Mouse (Mus musculus) embryonic facial prominence, embryonic 10.5 days (tissue): Measurements from ENCODE around the gene Oxld1. TPM values are rescaled to one million over a fixed set of nuclear protein-coding genes. Genes with fewer than 3 reads are reported as not detected.
A peak's percentile ranks its signal among the peaks of the same experiment; 100 is the strongest.
"Not testable (repeated sequence)": the region's sequence is repeated elsewhere in the genome, so short reads cannot be mapped to it uniquely, and the experiment has no call there.

ENCODE experiments used
- DNase-seq: peaks from one replicate; pipeline ENCODE4 v3.0.0-alpha.2; 2017; ENCODE audit warnings: low spot score
- H3K27ac ChIP-seq: fragments of 300-500 bp; sonication (generic); replicated peaks from 2 replicates; pipeline ENCODE4 v1.5.1; 2016; ENCODE audit warnings: mild to moderate bottlenecking
- H3K27me3 ChIP-seq: fragments of 300-500 bp; sonication (generic); replicated peaks from 2 replicates; pipeline ENCODE4 v1.6.1; 2016; ENCODE audit warnings: low read depth, mild to moderate bottlenecking; ENCODE audit not compliant: poor library complexity, severe bottlenecking
- H3K36me3 ChIP-seq: fragments of 300-500 bp; sonication (generic); replicated peaks from 2 replicates; pipeline ENCODE4 v1.6.1; 2016; ENCODE audit warnings: mild to moderate bottlenecking, moderate library complexity
- H3K4me1 ChIP-seq: fragments of 300-500 bp; sonication (generic); 2 replicates; pipeline ENCODE4 v1.6.1; 2016
- H3K4me3 ChIP-seq: fragments of 300-500 bp; sonication (generic); 2 replicates; pipeline ENCODE4 v1.5.1; 2016; ENCODE audit warnings: mild to moderate bottlenecking, moderate library complexity
- H3K9me3 ChIP-seq: fragments of 300-500 bp; sonication (generic); 2 replicates; pipeline ENCODE4 v1.6.1; 2016; ENCODE audit warnings: mild to moderate bottlenecking
- WGBS: fragments of 180-500 bp; shearing (Covaris S2); methylation state at CpG from one replicate; pipeline ENCODE4 v1.1.7; 2016; 5-methylcytosine and 5-hydroxymethylcytosine counted together
- polyA plus RNA-seq: library from polyadenylated mRNA; unstranded; fragments of >200 nt; fragmentation: Nextera tagmentation; extraction: Ambion mirVana; gene quantifications from 2 replicates; pipeline ENCODE4 v1.2.1, GENCODE M21; 2016

Gene Oxld1
- polyA plus RNA-seq, 1 experiment from 2014 or later: 12.8 TPM

- Histone ChIP-seq H3K4me3 (no peak overlapping the region), H3K9me3 (no peaks in the 10 kb centered on the region), H3K36me3 (no peaks in the 10 kb centered on the region), H3K4me1 (peaks cover 7% of the 10 kb centered on the region), H3K27me3 (no peaks in the 10 kb centered on the region; the same call in 1 of the 2 replicates), H3K27ac (no peak overlapping the region)
- DNase-seq: no peak
- WGBS: 87% methylated on average over 3 of the region's 3 CpGs
Observed at GRCm38 (mm10) chr11:120442765-120443280, 15.0 kb downstream of the Oxld1 start.

- H3K36me3 ChIP-seq: no peaks in the 10 kb centered on the region
- H3K4me1 ChIP-seq: peaks cover 4% of the 10 kb centered on the region; the same call in 1 of the 2 replicates
- H3K4me3 ChIP-seq: no peak within 1 kb of the TSS
- H3K27ac ChIP-seq: no peak within 1 kb of the TSS
- no peaks in the 10 kb centered on the region; the same call in 1 of the 2 replicates for H3K27me3 ChIP-seq
- DNase-seq: no peak
- H3K9me3 ChIP-seq: no peaks in the 10 kb centered on the region
- WGBS: 85% methylated on average over 3 of the region's 3 CpGs
Observed at GRCm38 (mm10) chr11:120442344-120442743, 15.5 kb downstream of the Oxld1 start, which contains the start of gene Tspan10. TSS of gene Tspan10 (plus strand) at chr11:120442644.

GRCm38 (mm10) chr11:120437857-120438385 lies 19.9 kb downstream of the Oxld1 start:
- WGBS: 32% methylated on average over 12 of the region's 12 CpGs
- no peaks in the 10 kb centered on the region for H3K27me3 ChIP-seq
- H3K36me3 ChIP-seq: peaks cover 23% of the 10 kb centered on the region
- DNase-seq: no peak
- H3K9me3 ChIP-seq: no peaks in the 10 kb centered on the region
- peaks cover 14% of the 10 kb centered on the region for H3K4me1 ChIP-seq
- H3K4me3 ChIP-seq: peak overlapping the region; percentile 91
- peak overlapping the region; percentile 95 for H3K27ac ChIP-seq

GRCm38 (mm10) chr11:120437152-120437856 lies 20.6 kb downstream of the Oxld1 start, which contains the start of gene Nploc4:
TSS of gene Nploc4 (minus strand) at chr11:120437708.
- WGBS: under 1% methylated on average over 77 of the region's 77 CpGs
- peak; percentile 95 for DNase-seq
- Histone ChIP-seq H3K9me3 (no peaks in the 10 kb centered on the region), H3K36me3 (peaks cover 30% of the 10 kb centered on the region), H3K4me3 (peak within 1 kb of the TSS; percentile 91), H3K27me3 (no peaks in the 10 kb centered on the region), H3K4me1 (peaks cover 14% of the 10 kb centered on the region), H3K27ac (peak within 1 kb of the TSS; percentile 95)

DNA sequence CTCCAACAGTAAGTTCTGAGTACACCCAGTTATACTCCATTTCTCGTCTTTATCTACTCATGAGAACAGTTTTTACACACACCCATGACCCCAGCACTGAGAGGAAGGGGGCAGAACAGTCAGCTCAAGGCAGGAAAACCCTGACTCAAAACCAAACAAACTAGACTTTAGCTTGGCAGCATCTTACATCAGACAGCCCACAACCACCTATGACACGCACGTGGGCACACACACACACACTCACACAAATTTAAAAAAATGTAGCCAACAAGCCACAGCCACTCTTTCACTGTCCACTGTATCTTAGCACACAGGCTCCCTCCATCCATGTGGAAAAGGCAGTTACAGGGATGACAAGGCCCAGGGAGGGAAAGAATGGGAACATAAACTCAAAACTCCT lies 31.1 kb downstream of the Oxld1 start:
- no peak for DNase-seq
- no peaks in the 10 kb centered on the region for H3K4me1 ChIP-seq
- peaks cover 95% of the 10 kb centered on the region for H3K36me3 ChIP-seq
- H3K27me3 ChIP-seq: no peaks in the 10 kb centered on the region
- no peak overlapping the region for H3K27ac ChIP-seq
- H3K9me3 ChIP-seq: no peaks in the 10 kb centered on the region
- WGBS: 94% methylated on average over 3 of the region's 3 CpGs
- H3K4me3 ChIP-seq: no peak overlapping the region

GRCm38 (mm10) chr11:120423569-120424295 lies 34.1 kb downstream of the Oxld1 start:
- Histone ChIP-seq H3K4me3 (no peak overlapping the region), H3K36me3 (peaks cover 96% of the 10 kb centered on the region), H3K27ac (no peak overlapping the region), H3K4me1 (no peaks in the 10 kb centered on the region), H3K9me3 (no peaks in the 10 kb centered on the region), H3K27me3 (no peaks in the 10 kb centered on the region)
- WGBS: 77% methylated on average over 9 of the region's 9 CpGs
- DNase-seq: peak; percentile 68

DNA sequence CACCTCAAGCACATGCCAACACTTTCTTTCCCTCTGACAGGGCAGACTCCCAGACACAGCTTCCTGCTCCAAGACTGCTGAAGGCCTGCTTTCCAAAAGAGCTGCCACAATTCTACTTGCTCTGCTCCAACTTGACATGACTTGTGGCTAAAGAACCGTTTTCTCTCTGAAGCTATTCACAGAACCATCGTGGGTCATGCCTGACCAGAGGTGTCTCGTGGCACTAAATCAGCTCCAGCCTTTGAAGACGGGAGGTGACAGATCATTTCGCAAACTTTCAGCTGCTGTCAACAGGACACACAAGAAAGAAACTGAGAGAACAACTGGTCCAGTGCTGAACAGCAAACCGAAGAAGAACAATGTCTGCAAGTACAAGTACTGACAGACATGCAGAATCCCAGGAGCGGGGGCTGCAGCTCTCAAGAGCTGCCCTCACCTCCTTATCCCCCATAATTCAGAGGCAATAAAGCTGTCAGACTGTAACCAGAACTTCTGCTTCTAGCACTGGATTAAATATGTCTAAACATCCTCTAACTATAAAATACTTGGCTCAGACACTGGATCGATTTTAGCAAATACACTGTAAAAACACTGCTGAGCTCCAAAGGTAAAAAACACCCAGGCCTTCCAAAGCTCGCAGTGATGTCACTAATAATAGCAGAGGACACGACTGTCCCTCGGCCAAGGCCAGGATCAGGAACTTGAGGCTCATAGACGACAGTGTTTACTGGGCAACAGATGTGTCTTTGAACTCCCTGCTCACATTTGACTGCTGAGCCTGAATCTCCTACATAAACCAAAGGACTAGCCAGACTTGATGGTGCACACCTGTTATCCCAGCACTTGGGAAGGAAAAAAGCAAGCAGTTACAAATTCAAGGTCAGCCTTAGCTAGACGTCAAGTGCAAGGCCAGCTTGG lies 35.0 kb downstream of the Oxld1 start:
- 91% methylated on average over 13 of the region's 13 CpGs for WGBS
- Histone ChIP-seq H3K27ac (no peak overlapping the region), H3K4me1 (no peaks in the 10 kb centered on the region), H3K9me3 (no peaks in the 10 kb centered on the region), H3K27me3 (no peaks in the 10 kb centered on the region), H3K4me3 (no peak overlapping the region), H3K36me3 (peaks cover 96% of the 10 kb centered on the region)
- no peak for DNase-seq

DNA sequence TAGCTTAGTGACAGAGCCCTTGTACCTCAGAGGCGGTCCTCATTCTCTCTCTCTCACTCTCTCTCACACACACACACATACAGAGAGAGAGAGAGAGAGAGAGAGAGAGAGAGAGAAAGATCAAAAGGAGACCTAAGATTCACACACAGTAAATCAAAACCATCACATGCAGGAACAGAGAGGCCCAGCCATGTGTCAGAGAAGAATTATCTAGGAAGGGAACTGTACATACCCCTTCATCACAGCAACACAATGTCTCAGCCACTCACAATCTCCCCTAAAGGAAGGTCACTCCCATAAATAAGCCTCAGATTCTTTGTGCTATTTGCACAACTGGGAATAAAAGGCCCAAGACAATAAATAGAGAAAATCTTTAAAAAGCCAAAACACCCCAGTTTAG lies 39.3 kb downstream of the Oxld1 start:
- Histone ChIP-seq H3K4me1 (no peaks in the 10 kb centered on the region), H3K9me3 (no peaks in the 10 kb centered on the region), H3K4me3 (no peak overlapping the region), H3K36me3 (peaks cover 98% of the 10 kb centered on the region), H3K27me3 (no peaks in the 10 kb centered on the region), H3K27ac (no peak overlapping the region)
- whole genome bisulfite sequencing: 94% methylated on average over 1 of the region's 1 CpGs
- no peak for DNase-seq

GRCm38 (mm10) chr11:120417852-120418251 lies 40.0 kb downstream of the Oxld1 start:
- no peak overlapping the region for H3K27ac ChIP-seq
- no peak overlapping the region for H3K4me3 ChIP-seq
- no peak for DNase-seq
- H3K4me1 ChIP-seq: no peaks in the 10 kb centered on the region
- no peaks in the 10 kb centered on the region for H3K27me3 ChIP-seq
- H3K36me3 ChIP-seq: peaks cover 98% of the 10 kb centered on the region
- no peaks in the 10 kb centered on the region for H3K9me3 ChIP-seq
- WGBS: 94% methylated on average over 7 of the region's 7 CpGs

- WGBS: 96% methylated on average over 9 of the region's 10 CpGs
- peaks cover 98% of the 10 kb centered on the region for H3K36me3 ChIP-seq
- DNase-seq, H3K27me3 ChIP-seq, H3K4me3 ChIP-seq, H3K4me1 ChIP-seq, H3K9me3 ChIP-seq, H3K27ac ChIP-seq: not testable (repeated sequence)
Observed at GRCm38 (mm10) chr11:120413621-120414020, 44.2 kb downstream of the Oxld1 start.
